Mouse (Mus musculus) neural tube, embryonic 11.5 days (tissue): ENCODE data around the gene Napsa. TPM values are rescaled to one million over a fixed set of nuclear protein-coding genes. Genes with fewer than 3 reads are reported as not detected.
A peak's percentile ranks its signal among the peaks of the same experiment; 100 is the strongest.

Source experiments
- ATAC-seq: fragments of 200-750 bp; cut with Nextera tagmentation; 2 replicates; pipeline ENCODE4 v1.8.0; 2017; ENCODE audit warnings: moderate number of reproducible peaks, mild to moderate bottlenecking, moderate TSS enrichment, moderate library complexity; ENCODE audit not compliant: insufficient read depth, low FRiP score, low TSS enrichment
- DNase-seq: peaks from one replicate; pipeline ENCODE4 v3.0.0-alpha.2; 2015; ENCODE audit warnings: low spot score
- H3K27ac ChIP-seq: fragments of 300-500 bp; sonication (generic); 2 replicates; pipeline ENCODE4 v1.5.1; 2014; ENCODE audit warnings: low read depth, mild to moderate bottlenecking, low read length
- H3K27me3 ChIP-seq: fragments of 300-500 bp; sonication (generic); 2 replicates; pipeline ENCODE4 v1.6.1; 2014; ENCODE audit warnings: mild to moderate bottlenecking, low read length, mixed read lengths; ENCODE audit not compliant: control insufficient read depth, insufficient read depth
- H3K36me3 ChIP-seq: fragments of 300-500 bp; sonication (generic); 2 replicates; pipeline ENCODE4 v1.6.1; 2014; ENCODE audit warnings: mild to moderate bottlenecking, low read length, moderate library complexity, mixed read lengths; ENCODE audit not compliant: control insufficient read depth, insufficient read depth
- H3K4me1 ChIP-seq: fragments of 300-500 bp; sonication (generic); 2 replicates; pipeline ENCODE4 v1.6.1; 2014; ENCODE audit warnings: low read length, mixed read lengths; ENCODE audit not compliant: control insufficient read depth, insufficient read depth
- H3K4me2 ChIP-seq: fragments of 300-500 bp; sonication (generic); 2 replicates; pipeline ENCODE4 v1.6.1; 2014; ENCODE audit warnings: low read depth, mild to moderate bottlenecking, moderate library complexity
- H3K4me3 ChIP-seq: fragments of 300-500 bp; sonication (generic); 2 replicates; pipeline ENCODE4 v1.5.1; 2014; ENCODE audit warnings: low read depth, low read length
- H3K9ac ChIP-seq: fragments of 300-500 bp; sonication (generic); 2 replicates; pipeline ENCODE4 v1.6.1; 2014; ENCODE audit warnings: mild to moderate bottlenecking, low read length
- H3K9me3 ChIP-seq: fragments of 300-500 bp; sonication (generic); 2 replicates; pipeline ENCODE4 v1.6.1; 2016; ENCODE audit warnings: low read length; ENCODE audit not compliant: control insufficient read depth
- WGBS: fragments of 180-500 bp; shearing (Covaris S2); extraction: QIAGEN DNeasy Blood & Tissue Kit; methylation state at CpG from one replicate; pipeline ENCODE4 v1.1.7; 2014; 5-methylcytosine and 5-hydroxymethylcytosine counted together
- polyA plus RNA-seq: library from polyadenylated mRNA; unstranded; fragments of >200 nt; fragmentation: Nextera tagmentation; extraction: Ambion mirVana; gene quantifications from 2 replicates; pipeline ENCODE4 v1.2.1, GENCODE M21; 2014

The Napsa gene
- polyA plus RNA-seq, 1 experiment from 2014 or later, result 0.42 TPM

DNA sequence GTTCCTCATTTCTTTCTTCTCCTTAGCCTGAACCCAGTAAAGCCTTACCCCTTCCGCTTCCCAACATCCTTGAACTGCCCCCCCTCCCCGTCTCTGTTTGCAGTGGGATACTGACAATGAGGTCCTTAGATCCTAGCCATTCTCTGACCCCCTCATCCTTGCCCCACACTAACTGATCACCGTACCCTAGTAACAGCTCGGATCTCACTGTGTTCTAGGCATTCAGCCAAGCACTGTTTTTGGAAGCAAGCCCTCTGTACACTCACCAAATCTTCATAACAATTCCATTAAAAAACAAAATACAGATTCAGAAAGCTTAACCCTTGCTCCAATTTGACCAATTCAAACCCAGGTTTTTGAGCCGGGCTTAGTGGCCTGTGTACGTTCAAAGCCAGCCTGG, 22.1 kb downstream of the Napsa start:
- 76% methylated on average over 6 of the region's 6 CpGs for WGBS
- no peak overlapping the region for H3K4me3 ChIP-seq

GRCm38 (mm10) chr7:44595131-44595561, 23.0 kb downstream of the Napsa start:
- DNase-seq (no peak), ATAC-seq (no peak)
- Histone ChIP-seq H3K4me3 (no peak overlapping the region), H3K9me3 (no peaks in the 10 kb centered on the region), H3K4me2 (no peak overlapping the region), H3K27ac (no peak overlapping the region), H3K27me3 (peaks cover 22% of the 10 kb centered on the region), H3K4me1 (peaks cover 19% of the 10 kb centered on the region), H3K9ac (no peak overlapping the region), H3K36me3 (no peaks in the 10 kb centered on the region)
- WGBS, result 95% methylated on average over 20 of the region's 20 CpGs

More for the DNA sequence above, 22.1 kb downstream of the Napsa start:
- Histone ChIP-seq H3K27ac (no peak overlapping the region), H3K36me3 (no peaks in the 10 kb centered on the region), H3K4me2 (peak overlapping the region; percentile 38), H3K4me1 (peaks cover 23% of the 10 kb centered on the region), H3K9me3 (no peaks in the 10 kb centered on the region), H3K9ac (no peak overlapping the region; the same call in 1 of the 2 replicates), H3K27me3 (peaks cover 26% of the 10 kb centered on the region)
- DNase-seq, result no peak
- ATAC-seq, result no peak

GRCm38 (mm10) chr7:44596051-44596450, 23.9 kb downstream of the Napsa start:
- no peak for ATAC-seq
- no peak overlapping the region for H3K4me2 ChIP-seq
- peaks cover 22% of the 10 kb centered on the region for H3K27me3 ChIP-seq
- H3K9ac ChIP-seq, result no peak overlapping the region
- no peaks in the 10 kb centered on the region for H3K9me3 ChIP-seq
- 99% methylated on average over 5 of the region's 6 CpGs for WGBS
- DNase-seq, result no peak
- no peak overlapping the region for H3K27ac ChIP-seq
- peaks cover 16% of the 10 kb centered on the region for H3K4me1 ChIP-seq
- H3K4me3 ChIP-seq, result no peak overlapping the region
- no peaks in the 10 kb centered on the region for H3K36me3 ChIP-seq

GRCm38 (mm10) chr7:44596996-44597538, 24.9 kb downstream of the Napsa start:
- 63% methylated on average over 5 of the region's 5 CpGs for WGBS
- ATAC-seq, result no peak
- Histone ChIP-seq H3K9me3 (no peaks in the 10 kb centered on the region), H3K4me3 (no peak overlapping the region), H3K27ac (no peak overlapping the region), H3K27me3 (peaks cover 15% of the 10 kb centered on the region), H3K4me1 (peaks cover 10% of the 10 kb centered on the region), H3K4me2 (no peak overlapping the region), H3K9ac (no peak overlapping the region), H3K36me3 (no peaks in the 10 kb centered on the region)
- DNase-seq, result no peak

GRCm38 (mm10) chr7:44597666-44598065, 25.5 kb downstream of the Napsa start:
- Histone ChIP-seq H3K4me2 (no peak overlapping the region), H3K4me1 (peaks cover 7% of the 10 kb centered on the region), H3K36me3 (no peaks in the 10 kb centered on the region), H3K9me3 (no peaks in the 10 kb centered on the region), H3K27ac (no peak overlapping the region), H3K27me3 (peaks cover 12% of the 10 kb centered on the region), H3K4me3 (no peak overlapping the region), H3K9ac (no peak overlapping the region)
- ATAC-seq (no peak), DNase-seq (no peak)
- 88% methylated on average over 4 of the region's 4 CpGs for WGBS

DNA sequence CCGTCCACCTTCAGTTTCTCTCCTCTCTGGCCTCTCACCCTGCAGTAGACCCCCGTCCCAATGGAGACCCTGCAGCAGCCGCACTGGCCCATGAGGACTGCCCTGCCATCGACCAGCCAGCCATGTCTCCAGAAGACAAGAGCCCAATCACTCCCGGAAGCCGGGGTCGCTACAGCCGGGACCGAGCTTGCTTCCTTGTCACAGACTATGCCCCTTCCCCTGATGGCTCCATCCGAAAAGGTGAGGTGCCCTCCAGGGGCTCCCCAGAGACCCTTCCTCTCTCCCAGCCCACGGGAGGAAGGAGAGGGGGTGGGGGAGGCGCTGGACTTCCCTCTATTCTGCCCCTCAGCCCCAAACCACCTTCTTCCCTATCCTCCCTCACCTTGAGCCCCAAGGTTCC, 26.2 kb downstream of the Napsa start:
- ATAC-seq (no peak), DNase-seq (no peak)
- Histone ChIP-seq H3K9ac (no peak overlapping the region), H3K4me2 (no peak overlapping the region), H3K36me3 (no peaks in the 10 kb centered on the region), H3K4me3 (no peak overlapping the region), H3K27me3 (peaks cover 14% of the 10 kb centered on the region), H3K4me1 (peaks cover 7% of the 10 kb centered on the region), H3K27ac (no peak overlapping the region), H3K9me3 (no peaks in the 10 kb centered on the region)
- 81% methylated on average over 11 of the region's 12 CpGs for WGBS

- WGBS, result 81% methylated on average over 10 of the region's 10 CpGs
- H3K4me1 ChIP-seq, result peaks cover 5% of the 10 kb centered on the region; the same call in 1 of the 2 replicates
- no peak overlapping the region for H3K9ac ChIP-seq
- peaks cover 12% of the 10 kb centered on the region; the same call in 1 of the 2 replicates for H3K27me3 ChIP-seq
- H3K36me3 ChIP-seq, result no peaks in the 10 kb centered on the region
- H3K4me2 ChIP-seq, result no peak overlapping the region
- no peak for DNase-seq
- no peak for ATAC-seq
- no peak overlapping the region for H3K4me3 ChIP-seq
- no peak overlapping the region for H3K27ac ChIP-seq
- no peaks in the 10 kb centered on the region for H3K9me3 ChIP-seq
Observed at GRCm38 (mm10) chr7:44600691-44601262, 28.6 kb downstream of the Napsa start.

DNA sequence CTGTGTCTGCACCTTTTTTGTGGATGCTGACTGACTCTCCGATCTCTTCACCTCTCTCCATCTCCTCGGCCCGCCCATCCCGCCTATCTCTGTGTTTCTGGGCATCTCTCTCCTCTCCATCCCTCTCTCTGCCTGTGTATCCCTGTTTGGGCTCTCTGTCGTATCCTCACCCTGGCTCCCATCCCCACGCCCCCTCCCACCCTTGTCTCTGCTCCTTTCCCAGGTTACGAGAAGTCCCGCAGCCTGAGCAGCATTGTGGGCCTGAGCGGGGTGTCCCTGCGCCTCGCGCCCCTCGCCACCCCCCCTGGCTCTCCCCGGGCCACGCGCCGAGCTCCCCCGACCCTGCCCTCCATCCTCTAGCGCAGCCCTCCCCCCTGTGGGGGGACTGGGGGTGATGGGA, 29.5 kb downstream of the Napsa start:
- peaks cover 19% of the 10 kb centered on the region; the same call in 1 of the 2 replicates for H3K27me3 ChIP-seq
- DNase-seq (no peak), ATAC-seq (no peak)
- no peak overlapping the region for H3K4me3 ChIP-seq
- H3K4me1 ChIP-seq, result peaks cover 5% of the 10 kb centered on the region; the same call in 1 of the 2 replicates
- H3K27ac ChIP-seq, result no peak overlapping the region
- H3K4me2 ChIP-seq, result no peak overlapping the region
- WGBS, result 15% methylated on average over 19 of the region's 19 CpGs
- no peak overlapping the region; the same call in 1 of the 2 replicates for H3K9ac ChIP-seq
- H3K36me3 ChIP-seq, result no peaks in the 10 kb centered on the region
- H3K9me3 ChIP-seq, result no peaks in the 10 kb centered on the region

DNA sequence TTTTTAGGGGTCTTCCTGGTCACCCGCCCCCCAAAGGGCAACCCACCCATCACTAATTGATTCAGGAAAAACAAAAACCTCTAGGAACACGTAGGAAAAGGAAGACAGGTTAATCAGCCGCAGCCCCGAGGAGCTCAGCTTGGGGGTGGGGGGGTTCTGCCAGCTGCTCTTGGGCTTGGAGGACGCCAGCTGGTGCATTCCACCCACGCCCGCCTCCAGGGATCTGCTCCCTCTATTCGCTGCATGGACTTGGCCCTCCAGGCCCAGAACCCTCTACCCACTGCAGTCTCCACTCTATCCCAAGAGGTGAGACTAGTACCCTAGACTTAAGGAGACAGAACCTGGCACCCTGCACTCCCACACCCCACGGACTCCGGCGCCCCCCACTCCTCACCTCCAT, 30.3 kb downstream of the Napsa start:
- Histone ChIP-seq H3K27me3 (peaks cover 21% of the 10 kb centered on the region; the same call in 1 of the 2 replicates), H3K9me3 (no peaks in the 10 kb centered on the region), H3K4me2 (no peak overlapping the region), H3K9ac (no peak overlapping the region), H3K4me1 (peaks cover 5% of the 10 kb centered on the region; the same call in 1 of the 2 replicates), H3K4me3 (no peak overlapping the region), H3K27ac (no peak overlapping the region), H3K36me3 (no peaks in the 10 kb centered on the region)
- 13% methylated on average over 11 of the region's 11 CpGs for WGBS
- DNase-seq (peak; percentile 58), ATAC-seq (no peak)
